ENCODE assay signal across 8 mouse cellular contexts in the genomic region with DNA sequence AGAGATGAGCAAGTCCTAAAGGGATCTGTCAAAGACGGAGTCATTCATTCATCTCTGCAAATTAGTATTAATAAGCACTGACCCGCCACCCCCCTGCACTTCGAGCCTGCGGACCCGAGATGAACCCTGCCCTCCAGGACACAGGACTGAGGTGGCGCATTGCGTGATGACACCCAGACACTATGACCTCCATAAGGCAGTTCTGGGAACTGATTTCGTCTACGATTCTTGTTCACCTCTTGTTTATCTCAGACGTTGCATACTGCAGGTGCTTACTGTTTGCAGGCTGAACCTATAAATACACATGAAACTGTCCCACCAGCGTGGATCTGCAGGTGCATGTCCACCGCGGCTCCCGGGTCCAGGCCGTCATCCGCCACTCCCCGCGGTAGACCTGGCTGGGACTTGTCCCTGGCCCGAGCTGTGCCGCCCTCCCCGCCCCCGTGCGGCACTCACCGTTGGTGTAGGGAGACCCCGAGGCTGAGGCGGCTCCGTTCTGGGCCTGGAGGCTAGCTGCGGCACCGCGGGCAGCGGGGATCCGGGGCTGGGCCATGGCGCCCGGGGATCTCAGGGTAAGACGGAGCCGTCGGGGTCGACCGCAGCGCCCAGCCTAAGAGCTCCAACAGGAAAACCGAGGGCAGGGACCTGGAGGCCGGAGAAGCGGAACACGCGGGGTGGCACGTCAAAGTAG. TPM values are rescaled to one million over a fixed set of nuclear protein-coding genes. Genes with fewer than 3 reads are reported as not detected.
DNase-seq lines count a peak whose midpoint lies in the region; ATAC-seq and TF ChIP-seq lines count a peak whose summit lies in the region.

No protein-coding gene starts in this region.

- H3K4me3 ChIP-seq in myocyte = peak overlapping the region; percentile 78

- H3ac ChIP-seq in myocyte (ENCODE audit: control insufficient read depth, insufficient read length) = peak overlapping the region; percentile 76

- H3K27me3 ChIP-seq in myocyte (ENCODE audit: control insufficient read depth, insufficient read depth, insufficient read length) = no peaks in the 10 kb centered on the region

- H3K36me3 ChIP-seq in myocyte (ENCODE audit: control insufficient read depth, insufficient read depth) = no peaks in the 10 kb centered on the region

- DNase-seq in embryo, embryonic 10 days (ENCODE audit: low spot score) = peak; percentile 26
- DNase-seq in embryo, embryonic 9.5 days (ENCODE audit: extremely low spot score) = no peak
- DNase-seq in 416B (ENCODE audit: low read depth) (peak; percentile 42), liver (peak; percentile 60)
- DNase-seq in heart, postnatal 4 days = peak; percentile 19
- no peak for DNase-seq in layer of hippocampus, adult 8-10 months (ENCODE audit: low spot score in 2 of 2)

- TF ChIP-seq POLR2A in myocyte (IDR thresholded peaks at IDR 0.05; ENCODE audit: insufficient read length, low read depth) = no peak

- ATAC-seq in common myeloid progenitor, adult 5-6 weeks (replicated peaks; ENCODE audit: low read depth, poor library complexity, severe bottlenecking) = peak; percentile 34

- H3K79me2 ChIP-seq in myocyte (ENCODE audit: control insufficient read depth, insufficient read depth) = peaks cover 47% of the 10 kb centered on the region

- H3K4me2 ChIP-seq in myocyte (ENCODE audit: low read depth) = peak overlapping the region; percentile 85

TF ChIP-seq in myocyte, 11 proteins besides CTCF, POLR2A, EP300 and RAD21:
- TF ChIP-seq SRF (IDR thresholded peaks at IDR 0.05; ENCODE audit: control insufficient read depth, insufficient read length, low read depth) (no peak), MYOG (IDR thresholded peaks at IDR 0.05; ENCODE audit: control insufficient read depth in 1 of 3, insufficient read depth in 1 of 3, insufficient read length in 2 of 3, low read depth in 2 of 3) (peak in 2 of 3 experiments; percentile 1 to 9), E2F4 (IDR thresholded peaks at IDR 0.05; ENCODE audit: insufficient read depth) (no peak), CEBPB (IDR thresholded peaks at IDR 0.05; ENCODE audit: insufficient read depth, poor library complexity, severe bottlenecking) (no peak)

RNA-seq across cellular contexts. Expression of gene Sec24a, which starts 7.7 kb away (rescaled TPM):
- 10.4 and 11.0 TPM in 2 replicates for total RNA-seq in common myeloid progenitor, adult 5-6 weeks (2017)
- 10 to 100 TPM; 23.0 to 23.7 TPM for total RNA-seq in heart, postnatal 4 days (2021)
- polyA plus RNA-seq in myocyte (2012; fragmentation: generic; extraction: Trizol) = 6.9 TPM
- 10 to 100 TPM; 19.4 to 23.8 (median 20.5) TPM for total RNA-seq in layer of hippocampus, adult 8-10 months (2022)

RNA-seq across cellular contexts. Expression of gene Sar1b, which starts 7.7 kb away (rescaled TPM):
- 48.7 and 61.4 TPM in 2 replicates for total RNA-seq in common myeloid progenitor, adult 5-6 weeks (2017)
- 10 to 100 TPM; 93.6 to 95.8 TPM for total RNA-seq in heart, postnatal 4 days (2021)
- polyA plus RNA-seq in myocyte (2012; fragmentation: generic; extraction: Trizol) = 61.7 TPM
- total RNA-seq in layer of hippocampus, adult 8-10 months (2022) = 10 to 100 TPM; 67.5 to 74.9 (median 70.7) TPM

Comparison
In these comparisons a context has a peak if more than half of its experiments do, and no peak if none do; other contexts are left out.
1. DNase-seq: peak in embryo, embryonic 10 days (single experiment), 416B (single experiment), heart, postnatal 4 days (single experiment) and liver (single experiment); none in embryo, embryonic 9.5 days (single experiment) and layer of hippocampus, adult 8-10 months (0 of 2).